Mouse (Mus musculus) CH12.LX (cell line): ENCODE results near the gene Nol3.

Experiments
- CHD2 ChIP-seq: IDR thresholded peaks from 2 replicates; pipeline ENCODE4 v1.6.1; 2011; ENCODE audit warnings: low read length, improper control_type of control experiment
- CTCF ChIP-seq, 2 experiments: IDR thresholded peaks in 1 of 2; conservative IDR thresholded peaks in 1 of 2; 2 replicates each; pipeline ENCODE4 v1.5.1; 2011 to 2012; ENCODE audit warnings: low read depth in 2 of 2, low read length in 2 of 2, improper control_type of control experiment in 1 of 2, inconsistent platforms in 1 of 2, mild to moderate bottlenecking in 1 of 2, moderate library complexity in 1 of 2
- ELF1 ChIP-seq: IDR thresholded peaks from 2 replicates; pipeline ENCODE4 v1.6.1; 2014; ENCODE audit warnings: low read depth, mild to moderate bottlenecking, inconsistent platforms, low read length, improper control_type of control experiment
- MAX ChIP-seq: IDR thresholded peaks from 2 replicates; pipeline ENCODE4 v1.6.1; 2011; ENCODE audit warnings: low read length, improper control_type of control experiment
- MXI1 ChIP-seq: IDR thresholded peaks from 2 replicates; pipeline ENCODE4 v1.6.1; 2011; ENCODE audit warnings: mild to moderate bottlenecking, low read depth, low read length, improper control_type of control experiment
- NELFE ChIP-seq: IDR thresholded peaks from 2 replicates; pipeline ENCODE4 v1.6.1; 2011; ENCODE audit warnings: low read depth, low read length, improper control_type of control experiment
- NRF1 ChIP-seq: IDR thresholded peaks from 2 replicates; pipeline ENCODE4 v1.6.1; 2014; ENCODE audit warnings: low read depth, mild to moderate bottlenecking, inconsistent platforms, low read length, improper control_type of control experiment, moderate library complexity
- SIN3A ChIP-seq: IDR thresholded peaks from 2 replicates; pipeline ENCODE4 v1.6.1; 2012; ENCODE audit warnings: low read length, improper control_type of control experiment, inconsistent platforms
- TCF12 ChIP-seq: IDR thresholded peaks from 2 replicates; pipeline ENCODE4 v1.6.1; 2014; ENCODE audit warnings: low read depth, mild to moderate bottlenecking, inconsistent platforms, low read length, improper control_type of control experiment
- ZC3H11A ChIP-seq: IDR thresholded peaks from 2 replicates; pipeline ENCODE4 v1.6.1; 2012; ENCODE audit warnings: low read depth, mild to moderate bottlenecking, inconsistent platforms, low read length, improper control_type of control experiment

GRCm38 (mm10) chr8:105257318-105258114 is 18.4 kb upstream of the Nol3 start:
- TF ChIP-seq CTCF (conservative IDR thresholded peaks at IDR 0.05 in 1 of 2, IDR thresholded peaks at IDR 0.05 in 1 of 2; ENCODE audit: low read depth in 2 of 2, low read length in 2 of 2) = no peak
- no peak for TF ChIP-seq ELF1
- TF ChIP-seq NELFE = no peak
- TF ChIP-seq MXI1 = no peak
- TF ChIP-seq CHD2 = no peak
- no peak for TF ChIP-seq SIN3A
- TF ChIP-seq TCF12 = no peak
- no peak for TF ChIP-seq NRF1
- TF ChIP-seq ZC3H11A = no peak
- no peak for TF ChIP-seq MAX
